Mouse (Mus musculus) bone marrow, adult 2 months (tissue): Measurements from ENCODE around the gene Mast3. TPM values are rescaled to one million over a fixed set of nuclear protein-coding genes. Genes with fewer than 3 reads are reported as not detected.

Experiments
- H3K27ac ChIP-seq: fragments of 200-500 bp; 2 replicates; pipeline ENCODE4 v1.5.1; 2012; ENCODE audit warnings: low read depth, mild to moderate bottlenecking, control low read depth, inconsistent platforms, low read length; ENCODE audit not compliant: control insufficient read depth, poor library complexity, insufficient read depth
- H3K4me1 ChIP-seq: fragments of 200-500 bp; 2 replicates; pipeline ENCODE4 v1.6.1; 2011; ENCODE audit warnings: low read length; ENCODE audit not compliant: control insufficient read depth, insufficient read depth
- H3K4me3 ChIP-seq: fragments of 200-500 bp; replicated peaks from 2 replicates; pipeline ENCODE3; 2011; ENCODE audit warnings: mild to moderate bottlenecking, low read depth, low read length, control low read depth; ENCODE audit not compliant: control insufficient read depth
- CTCF ChIP-seq: fragments of 200-500 bp; IDR thresholded peaks from 2 replicates; pipeline ENCODE4 v1.5.1; 2011; ENCODE audit warnings: low read length, control low read depth; ENCODE audit not compliant: control insufficient read depth, insufficient read depth
- POLR2A ChIP-seq: fragments of 200-500 bp; IDR thresholded peaks from 2 replicates; pipeline ENCODE4 v1.6.1; 2011; ENCODE audit warnings: low read depth, mild to moderate bottlenecking, control low read depth, low read length, borderline replicate concordance; ENCODE audit not compliant: control insufficient read depth
- WGBS: fragments of 180-500 bp; shearing (Covaris S2); methylation state at CpG from one replicate; pipeline ENCODE4 v1.1.7; 2018; 5-methylcytosine and 5-hydroxymethylcytosine counted together
- polyA plus RNA-seq: library from polyadenylated mRNA; stranded (reverse); fragments of >200 nt; gene quantifications from 2 replicates; pipeline ENCODE4 v1.2.4, GENCODE M21; 2011; ENCODE audit warnings: low replicate concordance; ENCODE audit not compliant: missing spikeins, insufficient read depth, insufficient read length

Gene Mast3
- polyA plus RNA-seq, 1 experiment = 70.7 TPM

DNA sequence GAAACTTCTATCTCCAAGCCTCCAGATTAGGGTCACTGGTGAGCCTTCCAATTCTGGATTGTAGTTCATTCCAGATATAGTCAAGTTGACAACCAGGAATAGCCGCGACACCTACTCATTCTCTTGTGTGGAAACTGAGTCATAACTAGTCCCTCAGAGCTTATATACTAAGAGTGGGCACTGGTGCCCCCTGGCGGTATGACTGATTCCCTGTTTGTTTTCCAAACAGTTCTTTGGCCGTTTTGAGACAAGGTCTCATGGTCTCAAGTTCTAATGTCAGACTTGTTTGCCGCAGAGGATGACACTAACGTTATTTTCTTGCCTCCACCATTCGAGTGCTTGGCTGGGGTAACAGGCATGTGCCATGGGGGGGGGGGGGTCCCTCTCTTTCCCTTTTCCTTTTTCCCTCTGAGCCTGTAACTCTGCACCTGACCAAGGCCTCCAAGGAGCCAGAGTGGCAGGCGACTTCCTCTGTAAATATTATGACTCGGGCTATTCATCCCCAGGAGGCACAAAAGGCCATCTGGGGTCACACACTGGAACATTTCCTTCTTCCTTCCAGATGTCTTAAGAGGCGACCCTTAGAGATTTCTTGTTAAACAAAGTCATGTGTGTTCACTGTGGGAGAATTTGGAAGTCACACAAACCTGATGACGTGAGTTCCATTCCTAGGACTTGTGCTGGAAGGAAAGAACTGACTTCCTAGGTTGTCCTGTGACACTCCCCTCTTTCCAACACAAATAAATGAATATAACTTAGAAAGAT lies 52.7 kb downstream of the Mast3 start:
- Histone ChIP-seq H3K27ac (peak overlapping the region; percentile 39; the same call in 1 of the 2 replicates), H3K4me1 (peaks cover 4% of the 10 kb centered on the region; the same call in 1 of the 2 replicates), H3K4me3 (no peak overlapping the region)
- WGBS = 19% methylated on average over 11 of the region's 11 CpGs
- TF ChIP-seq CTCF (peak; percentile 40; the same call in 1 of the 2 replicates), POLR2A (no peak)

GRCm38 (mm10) chr8:70750128-70750680 lies 54.6 kb downstream of the Mast3 start:
- WGBS = 74% methylated on average over 13 of the region's 13 CpGs
- peak overlapping the region; percentile 50 for H3K27ac ChIP-seq

DNA sequence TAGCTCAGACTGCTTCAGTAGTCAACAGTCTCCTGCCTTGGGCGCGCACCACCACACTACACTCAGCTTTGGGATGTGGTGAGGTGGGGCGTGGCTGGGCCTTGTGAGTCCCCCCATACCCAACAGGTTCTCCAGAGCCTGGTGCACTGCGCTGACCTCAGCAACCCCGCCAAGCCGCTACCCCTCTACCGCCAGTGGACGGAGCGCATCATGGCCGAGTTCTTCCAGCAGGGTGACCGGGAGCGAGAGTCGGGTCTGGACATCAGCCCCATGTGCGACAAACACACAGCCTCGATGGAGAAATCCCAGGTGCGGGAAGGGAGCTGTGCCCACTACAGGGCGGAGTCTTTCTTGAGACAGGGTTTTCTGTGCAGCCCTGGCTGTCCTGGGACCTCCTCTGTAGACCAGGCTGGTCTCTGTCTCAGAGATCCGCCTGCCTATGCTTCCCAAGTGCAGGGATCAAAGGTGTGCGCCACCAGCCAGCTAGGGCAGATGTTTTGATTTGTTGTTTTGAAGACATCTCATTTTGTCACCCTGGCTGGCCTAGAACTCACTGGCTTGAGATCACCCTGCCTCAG lies 55.7 kb downstream of the Mast3 start:
- Histone ChIP-seq H3K27ac (no peak overlapping the region), H3K4me3 (no peak overlapping the region), H3K4me1 (no peaks in the 10 kb centered on the region; the same call in 1 of the 2 replicates)
- TF ChIP-seq POLR2A (no peak), CTCF (no peak)
- 84% methylated on average over 19 of the region's 19 CpGs for WGBS

More at GRCm38 (mm10) chr8:70750128-70750680, 54.6 kb downstream of the Mast3 start:
- TF ChIP-seq POLR2A = no peak
- no peak for TF ChIP-seq CTCF
- H3K4me1 ChIP-seq = peaks cover 3% of the 10 kb centered on the region; the same call in 1 of the 2 replicates
- no peak overlapping the region for H3K4me3 ChIP-seq

GRCm38 (mm10) chr8:70748246-70749096 lies 56.4 kb downstream of the Mast3 start:
- TF ChIP-seq CTCF = no peak
- no peak for TF ChIP-seq POLR2A
- Histone ChIP-seq H3K4me3 (no peak overlapping the region), H3K4me1 (no peaks in the 10 kb centered on the region), H3K27ac (no peak overlapping the region)
- 79% methylated on average over 23 of the region's 23 CpGs for WGBS

DNA sequence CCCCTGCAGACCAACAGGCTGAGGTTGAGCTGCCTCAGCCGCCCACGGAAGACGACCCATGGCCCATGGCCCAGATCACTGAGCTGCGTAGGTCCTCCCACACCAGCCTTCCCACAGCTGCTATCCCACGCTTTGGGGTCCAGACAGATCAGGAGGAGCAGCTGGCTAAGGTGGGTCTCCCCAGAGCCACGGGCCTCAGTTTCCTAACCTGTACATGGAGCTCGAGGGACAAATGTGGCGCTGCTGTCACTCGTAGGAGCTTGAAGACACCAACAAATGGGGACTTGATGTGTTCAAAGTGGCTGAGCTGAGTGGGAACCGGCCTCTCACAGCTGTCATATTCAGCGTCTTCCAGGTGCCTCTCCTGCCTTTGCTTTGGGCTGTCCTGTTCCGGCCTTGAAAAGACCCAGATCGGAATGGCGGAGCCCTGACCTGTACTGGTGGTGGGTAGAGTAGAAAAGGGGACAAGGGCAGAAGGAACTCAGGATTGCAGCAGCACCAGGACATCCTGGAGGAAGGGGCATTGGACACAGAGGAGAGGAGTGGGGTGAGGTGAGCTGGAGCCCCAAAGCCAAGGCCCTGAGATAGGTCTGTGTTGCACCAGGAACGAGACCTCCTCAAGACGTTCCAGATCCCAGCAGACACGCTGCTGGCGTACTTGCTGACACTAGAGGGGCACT lies 57.5 kb downstream of the Mast3 start:
- TF ChIP-seq POLR2A (no peak), CTCF (no peak)
- H3K4me3 ChIP-seq = no peak overlapping the region
- H3K27ac ChIP-seq = no peak overlapping the region
- no peaks in the 10 kb centered on the region for H3K4me1 ChIP-seq
- WGBS = 84% methylated on average over 18 of the region's 18 CpGs

- Histone ChIP-seq H3K4me3 (no peak overlapping the region), H3K27ac (no peak overlapping the region), H3K4me1 (no peaks in the 10 kb centered on the region)
- WGBS = 89% methylated on average over 9 of the region's 9 CpGs
- TF ChIP-seq CTCF = no peak
- no peak for TF ChIP-seq POLR2A
Measured at GRCm38 (mm10) chr8:70746676-70747075, 58.2 kb downstream of the Mast3 start.

DNA sequence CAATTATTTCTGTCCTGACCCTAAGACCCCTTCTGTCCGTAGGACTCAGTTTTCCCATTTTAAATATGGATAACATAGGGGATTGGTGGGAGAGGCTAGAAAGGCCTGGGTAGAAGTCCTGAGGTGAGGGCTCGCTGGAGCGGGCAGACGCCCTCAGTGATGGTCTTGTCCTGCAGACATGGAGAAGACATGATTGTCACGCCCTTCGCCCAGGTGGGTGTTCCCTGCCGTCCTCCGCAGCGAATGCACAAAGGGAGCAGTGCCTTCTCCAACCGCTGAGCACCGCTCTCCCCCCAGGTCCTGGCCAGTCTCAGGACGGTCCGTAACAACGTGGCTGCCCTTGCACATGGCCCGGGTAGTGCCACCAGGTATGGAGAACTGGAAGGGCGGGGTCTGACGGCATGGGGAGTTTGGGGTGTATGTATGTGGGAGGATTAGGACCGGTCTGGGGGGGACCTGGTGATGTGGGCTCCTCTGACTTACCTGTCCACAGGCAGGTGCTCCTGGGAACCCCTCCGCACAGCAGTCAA lies 59.1 kb downstream of the Mast3 start:
- Histone ChIP-seq H3K4me3 (no peak overlapping the region), H3K4me1 (no peaks in the 10 kb centered on the region), H3K27ac (no peak overlapping the region)
- TF ChIP-seq POLR2A (no peak), CTCF (no peak)
- 72% methylated on average over 19 of the region's 19 CpGs for WGBS
